Mouse (Mus musculus) kidney, embryonic 16.5 days (tissue): ENCODE data around the gene Fabp3. TPM values are rescaled to one million over a fixed set of nuclear protein-coding genes. Genes with fewer than 3 reads are reported as not detected.
A peak's percentile ranks its signal among the peaks of the same experiment; 100 is the strongest.

ENCODE experiments used
- ATAC-seq: fragments of 200-750 bp; cut with Nextera tagmentation; 2 replicates; pipeline ENCODE4 v1.8.0; 2017; ENCODE audit warnings: moderate TSS enrichment; ENCODE audit not compliant: low FRiP score, low TSS enrichment
- H3K27ac ChIP-seq: fragments of 300-500 bp; sonication (generic); 2 replicates; pipeline ENCODE4 v1.5.1; 2014; ENCODE audit warnings: low read length
- H3K27me3 ChIP-seq: fragments of 300-500 bp; sonication (generic); 2 replicates; pipeline ENCODE4 v1.6.1; 2014; ENCODE audit warnings: low read length, control low read depth, mixed read lengths; ENCODE audit not compliant: insufficient read depth
- H3K36me3 ChIP-seq: fragments of 300-500 bp; sonication (generic); 2 replicates; pipeline ENCODE4 v1.6.1; 2014; ENCODE audit warnings: low read length, control low read depth, mixed read lengths; ENCODE audit not compliant: insufficient read depth
- H3K4me1 ChIP-seq: fragments of 300-500 bp; sonication (generic); 2 replicates; pipeline ENCODE4 v1.6.1; 2014; ENCODE audit warnings: low read length, control low read depth, mixed read lengths; ENCODE audit not compliant: insufficient read depth
- H3K4me2 ChIP-seq: fragments of 300-500 bp; sonication (generic); replicated peaks from 2 replicates; pipeline ENCODE4 v1.6.1; 2014; ENCODE audit warnings: low read depth, low read length
- H3K4me3 ChIP-seq: fragments of 300-500 bp; sonication (generic); 2 replicates; pipeline ENCODE4 v1.5.1; 2014; ENCODE audit warnings: mild to moderate bottlenecking, low read length
- H3K9ac ChIP-seq: fragments of 300-500 bp; sonication (generic); replicated peaks from 2 replicates; pipeline ENCODE4 v1.6.1; 2014; ENCODE audit warnings: low read length
- H3K9me3 ChIP-seq: fragments of 300-500 bp; sonication (generic); 2 replicates; pipeline ENCODE4 v1.6.1; 2016; ENCODE audit warnings: low read length, control low read depth
- WGBS: fragments of 180-500 bp; shearing (Covaris S2); extraction: QIAGEN DNeasy Blood & Tissue Kit; methylation state at CpG from one replicate; pipeline ENCODE4 v1.1.7; 2014; 5-methylcytosine and 5-hydroxymethylcytosine counted together
- polyA plus RNA-seq: library from polyadenylated mRNA; unstranded; fragments of >200 nt; fragmentation: Nextera tagmentation; extraction: Ambion mirVana; gene quantifications from 2 replicates; pipeline ENCODE4 v1.2.1, GENCODE M21; 2015

Gene Fabp3
- 136 and 161 TPM in 2 replicates for polyA plus RNA-seq

DNA sequence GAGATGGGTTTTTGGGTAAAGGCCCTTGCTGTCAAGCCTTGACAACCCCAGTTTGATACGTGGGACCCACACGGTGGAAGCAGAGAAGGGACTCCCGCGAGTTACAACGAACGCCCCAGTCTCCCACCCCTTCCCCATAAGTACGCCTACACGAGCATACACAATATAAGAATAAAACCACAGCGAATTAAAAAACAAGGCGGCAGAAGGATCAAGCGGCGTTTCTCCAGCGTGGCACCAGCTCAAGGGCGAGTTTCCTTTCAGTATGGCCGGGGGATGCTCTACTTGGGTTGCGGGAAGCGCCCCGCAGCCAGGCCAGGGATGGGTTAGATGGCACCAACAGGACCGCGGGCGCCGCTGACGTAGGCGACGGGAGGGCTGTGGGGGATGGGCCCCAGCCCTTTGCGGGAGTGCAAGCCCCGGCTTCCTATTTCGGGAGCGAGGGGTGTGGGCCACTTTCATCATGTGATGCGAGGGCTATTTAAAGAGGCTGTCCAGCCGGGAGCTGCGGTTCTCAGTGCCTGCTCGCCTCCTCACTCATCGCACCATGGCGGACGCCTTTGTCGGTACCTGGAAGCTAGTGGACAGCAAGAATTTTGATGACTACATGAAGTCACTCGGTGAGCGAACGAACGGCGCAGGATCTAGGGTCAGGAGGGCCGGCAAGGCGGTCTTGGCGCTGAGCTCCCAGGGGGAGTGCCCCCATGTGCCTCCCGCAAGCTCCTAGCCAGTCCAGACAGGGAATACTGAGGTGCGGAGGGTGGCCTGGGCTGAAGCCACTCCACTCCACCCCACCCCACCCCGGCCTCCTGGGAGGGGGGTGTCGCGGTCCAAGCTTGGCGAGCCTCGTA, at the start of gene Fabp3, which contains the start of gene Gm10570:
Fabp3 (plus strand) TSS at position 365 of the 851 bp plus-strand sequence.
Gm10570 (minus strand) TSS at position 444 of the 851 bp plus-strand sequence.
- under 1% methylated on average over 52 of the region's 52 CpGs for WGBS
- peak; percentile 43; the same call in 1 of the 2 replicates for ATAC-seq
- Histone ChIP-seq H3K27ac (peak within 1 kb of the TSS; percentile 82), H3K9ac (peak within 1 kb of the TSS; percentile 66), H3K36me3 (no peaks in the 10 kb centered on the region), H3K4me3 (peak within 1 kb of the TSS; percentile 53), H3K4me1 (peaks cover 18% of the 10 kb centered on the region), H3K4me2 (peak within 1 kb of the TSS; percentile 93), H3K9me3 (no peaks in the 10 kb centered on the region), H3K27me3 (peaks cover 31% of the 10 kb centered on the region)

GRCm38 (mm10) chr4:130260406-130260805, 48.0 kb upstream of the Fabp3 start:
- WGBS, result 37% methylated on average over 5 of the region's 5 CpGs
- peaks cover 15% of the 10 kb centered on the region for H3K4me1 ChIP-seq
- H3K27ac ChIP-seq, result no peak overlapping the region
- no peak overlapping the region for H3K9ac ChIP-seq
- no peaks in the 10 kb centered on the region for H3K27me3 ChIP-seq
- H3K4me2 ChIP-seq, result no peak overlapping the region
- H3K4me3 ChIP-seq, result no peak overlapping the region
- 0 out of 2 replicates have a peak, but pooled peaks cover 5% of the 10 kb centered on the region for H3K36me3 ChIP-seq
- H3K9me3 ChIP-seq, result 0 out of 2 replicates have a peak, but pooled peaks cover 3% of the 10 kb centered on the region
- no peak for ATAC-seq

GRCm38 (mm10) chr4:130264131-130264530, 44.3 kb upstream of the Fabp3 start:
- peak overlapping the region; percentile 24; the same call in 1 of the 2 replicates for H3K9ac ChIP-seq
- peak overlapping the region; percentile 40 for H3K4me2 ChIP-seq
- ATAC-seq, result peak; percentile 55
- 0 out of 2 replicates have a peak, but pooled peaks cover 3% of the 10 kb centered on the region for H3K9me3 ChIP-seq
- 11% methylated on average over 11 of the region's 11 CpGs for WGBS
- no peak overlapping the region for H3K27ac ChIP-seq
- H3K4me1 ChIP-seq, result peaks cover 18% of the 10 kb centered on the region
- no peaks in the 10 kb centered on the region for H3K27me3 ChIP-seq
- H3K4me3 ChIP-seq, result no peak overlapping the region
- H3K36me3 ChIP-seq, result 0 out of 2 replicates have a peak, but pooled peaks cover 5% of the 10 kb centered on the region

DNA sequence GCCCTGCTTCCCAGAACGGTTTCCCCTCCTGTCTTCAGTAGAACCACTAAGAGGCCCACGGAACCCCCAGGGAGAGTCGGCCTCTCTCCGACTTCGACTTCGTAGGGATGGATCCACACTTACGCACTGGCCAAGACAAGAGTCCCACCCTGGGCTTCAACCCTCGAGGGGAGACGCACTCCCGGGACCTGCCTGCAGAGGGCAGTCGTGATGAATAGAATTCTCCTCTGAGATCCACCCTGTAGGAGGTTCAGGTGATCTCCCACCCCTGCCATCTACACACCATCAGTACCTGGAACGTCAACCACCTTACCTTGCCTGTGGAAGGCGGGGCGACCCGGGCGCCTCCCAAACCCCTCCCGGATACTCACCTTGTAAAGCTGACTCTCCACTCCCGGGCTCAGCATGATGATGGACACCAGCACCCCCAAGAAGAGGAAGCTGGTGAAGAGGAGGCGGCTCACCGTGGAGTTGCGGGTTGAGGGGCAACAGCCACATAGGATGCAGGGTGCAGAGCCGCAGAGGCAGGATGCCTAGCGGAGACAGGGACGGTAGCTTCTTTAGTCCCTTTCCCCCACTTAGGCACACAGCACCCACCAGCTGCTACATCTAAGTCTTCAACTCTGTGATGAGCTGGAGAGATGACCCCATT, 43.6 kb upstream of the Fabp3 start:
- H3K36me3 ChIP-seq, result 0 out of 2 replicates have a peak, but pooled peaks cover 5% of the 10 kb centered on the region
- H3K9ac ChIP-seq, result peak overlapping the region; percentile 24; the same call in 1 of the 2 replicates
- WGBS, result 25% methylated on average over 24 of the region's 24 CpGs
- ATAC-seq, result peak; percentile 57
- no peaks in the 10 kb centered on the region for H3K27me3 ChIP-seq
- H3K4me2 ChIP-seq, result peak overlapping the region; percentile 40
- H3K4me1 ChIP-seq, result peaks cover 18% of the 10 kb centered on the region
- H3K9me3 ChIP-seq, result 0 out of 2 replicates have a peak, but pooled peaks cover 3% of the 10 kb centered on the region
- no peak overlapping the region for H3K27ac ChIP-seq
- no peak overlapping the region for H3K4me3 ChIP-seq

DNA sequence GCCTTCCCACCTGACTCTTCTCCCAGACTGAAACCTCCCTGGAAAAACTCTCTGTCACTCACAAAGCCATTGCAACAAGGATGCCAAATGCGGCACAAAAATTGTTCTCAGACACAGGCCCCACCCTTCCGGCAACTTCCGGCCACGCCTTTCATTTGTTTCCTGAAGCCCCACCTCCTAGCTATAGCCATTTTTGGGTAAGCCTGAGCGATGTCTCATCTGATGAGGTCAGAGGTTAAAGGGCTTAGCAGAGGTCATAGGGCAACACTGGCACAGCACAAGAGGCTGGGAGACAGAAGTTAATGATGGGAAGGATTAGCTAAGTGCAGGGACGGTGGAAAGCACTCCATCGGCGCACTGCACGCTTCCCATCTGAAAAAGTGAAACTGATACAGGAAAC, 41.8 kb upstream of the Fabp3 start:
- Histone ChIP-seq H3K4me2 (no peak overlapping the region), H3K27ac (no peak overlapping the region), H3K9ac (no peak overlapping the region), H3K4me3 (no peak overlapping the region), H3K27me3 (peaks cover under 1% of the 10 kb centered on the region; the same call in 1 of the 2 replicates), H3K36me3 (0 out of 2 replicates have a peak, but pooled peaks cover 5% of the 10 kb centered on the region), H3K9me3 (0 out of 2 replicates have a peak, but pooled peaks cover 3% of the 10 kb centered on the region), H3K4me1 (peaks cover 18% of the 10 kb centered on the region)
- 39% methylated on average over 9 of the region's 9 CpGs for WGBS
- ATAC-seq, result no peak

GRCm38 (mm10) chr4:130267069-130267468, 41.3 kb upstream of the Fabp3 start:
- H3K27ac ChIP-seq, result peak overlapping the region; percentile 13; the same call in 1 of the 2 replicates

DNA sequence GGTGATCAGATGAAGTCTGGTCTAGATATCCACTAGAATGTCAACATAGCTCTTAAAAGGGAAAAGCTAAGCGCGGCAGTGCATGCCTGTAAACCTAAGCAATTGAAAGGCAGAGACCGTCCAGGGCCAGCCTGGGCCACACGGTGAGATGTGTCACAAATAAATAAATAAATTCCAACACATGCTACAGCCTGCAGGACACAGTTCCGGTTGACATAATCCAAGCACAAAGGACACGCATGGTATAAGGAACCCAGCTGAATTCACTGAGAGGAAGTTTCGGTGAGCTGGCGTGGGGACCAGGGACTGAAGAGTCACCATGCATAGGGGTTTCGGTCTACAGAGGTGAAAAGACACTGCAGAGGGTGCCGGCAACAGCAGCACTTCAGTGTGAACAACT, 39.7 kb upstream of the Fabp3 start:
- 84% methylated on average over 10 of the region's 10 CpGs for WGBS
- no peaks in the 10 kb centered on the region for H3K9me3 ChIP-seq
- no peak for ATAC-seq

More at GRCm38 (mm10) chr4:130267069-130267468, 41.3 kb upstream of the Fabp3 start:
- WGBS, result 72% methylated on average over 7 of the region's 7 CpGs
- H3K4me1 ChIP-seq, result peaks cover 18% of the 10 kb centered on the region
- H3K4me2 ChIP-seq, result no peak overlapping the region
- 0 out of 2 replicates have a peak, but pooled peaks cover 5% of the 10 kb centered on the region for H3K36me3 ChIP-seq
- 0 out of 2 replicates have a peak, but pooled peaks cover 3% of the 10 kb centered on the region for H3K9me3 ChIP-seq
- ATAC-seq, result no peak
- peaks cover 4% of the 10 kb centered on the region; the same call in 1 of the 2 replicates for H3K27me3 ChIP-seq
- no peak overlapping the region for H3K4me3 ChIP-seq
- H3K9ac ChIP-seq, result no peak overlapping the region

DNA sequence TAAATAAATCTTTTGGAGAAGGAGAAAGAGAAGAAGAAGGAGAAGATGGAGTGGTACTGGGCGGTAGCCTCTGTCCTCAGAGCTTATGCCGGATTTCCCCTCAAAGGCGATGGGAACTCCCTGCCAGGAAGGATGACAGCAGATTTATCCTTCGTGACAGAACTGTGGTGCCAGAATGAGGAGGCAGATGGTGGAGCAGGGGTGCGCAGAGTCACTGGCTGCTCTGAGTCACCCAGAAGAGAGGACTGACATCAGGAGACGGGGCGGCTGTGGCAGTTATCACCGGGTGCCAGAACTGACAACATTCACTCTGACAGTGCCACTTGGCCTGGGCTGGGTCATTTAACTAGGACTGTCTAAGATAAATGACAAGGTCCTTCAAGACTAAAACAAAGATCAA, 38.3 kb upstream of the Fabp3 start:
- H3K9ac ChIP-seq, result no peak overlapping the region
- H3K4me3 ChIP-seq, result no peak overlapping the region
- H3K27me3 ChIP-seq, result peaks cover 19% of the 10 kb centered on the region; the same call in 1 of the 2 replicates
- no peak for ATAC-seq
- 78% methylated on average over 8 of the region's 8 CpGs for WGBS
- no peak overlapping the region for H3K4me2 ChIP-seq
- H3K36me3 ChIP-seq, result no peaks in the 10 kb centered on the region
- H3K9me3 ChIP-seq, result no peaks in the 10 kb centered on the region
- H3K4me1 ChIP-seq, result peaks cover 22% of the 10 kb centered on the region; the same call in 1 of the 2 replicates
- H3K27ac ChIP-seq, result no peak overlapping the region

More for the DNA sequence above, 39.7 kb upstream of the Fabp3 start:
- no peak overlapping the region for H3K27ac ChIP-seq
- H3K4me1 ChIP-seq, result peaks cover 22% of the 10 kb centered on the region
- H3K9ac ChIP-seq, result no peak overlapping the region
- H3K27me3 ChIP-seq, result peaks cover 9% of the 10 kb centered on the region; the same call in 1 of the 2 replicates
- no peaks in the 10 kb centered on the region for H3K36me3 ChIP-seq
- no peak overlapping the region for H3K4me2 ChIP-seq
- no peak overlapping the region for H3K4me3 ChIP-seq

- Histone ChIP-seq H3K9ac (no peak overlapping the region), H3K36me3 (no peaks in the 10 kb centered on the region), H3K27ac (no peak overlapping the region), H3K4me3 (no peak overlapping the region), H3K4me2 (no peak overlapping the region), H3K4me1 (peaks cover 20% of the 10 kb centered on the region; the same call in 1 of the 2 replicates), H3K9me3 (no peaks in the 10 kb centered on the region), H3K27me3 (peaks cover 26% of the 10 kb centered on the region)
- 88% methylated on average over 6 of the region's 6 CpGs for WGBS
- no peak for ATAC-seq
Measured at GRCm38 (mm10) chr4:130270611-130271347, 37.6 kb upstream of the Fabp3 start.
